21 mouse cellular contexts compared by ENCODE assay signal in genomic region chr9:77684938-77685337, GRCm38 (mm10). TPM values are rescaled to one million over a fixed set of nuclear protein-coding genes. Genes with fewer than 3 reads are reported as not detected.
DNase-seq lines count a peak whose midpoint lies in the region; ATAC-seq and TF ChIP-seq lines count a peak whose summit lies in the region.
"Had no signal": no experiment of that assay in that cellular context is flagged by ENCODE, and none has a peak within 500 bp of the region (broad histone marks: within the 10 kb centered on the region; RNA-seq: fewer than 3 reads in every experiment).

No protein-coding gene starts in this region.

- no peak overlapping the region for H3K9ac ChIP-seq in heart, postnatal 0 days (replicated peaks; ENCODE audit: low read depth, low read length)
- H3K9ac ChIP-seq in midbrain, postnatal 0 days (replicated peaks; ENCODE audit: low read length, poor library complexity, severe bottlenecking) = no peak overlapping the region
- H3K9ac ChIP-seq in midbrain, embryonic 13.5 days (replicated peaks) = no peak overlapping the region
- H3K9ac ChIP-seq: embryonic facial prominence, embryonic 15.5 days; heart, embryonic 13.5 days; hindbrain, embryonic 13.5 days; liver, embryonic 15.5 days; midbrain, embryonic 12.5 days had no signal

- no peaks in the 10 kb centered on the region for H3K36me3 ChIP-seq in heart, postnatal 0 days (replicated peaks; ENCODE audit: control insufficient read depth, insufficient read depth, low read length)
- H3K36me3 ChIP-seq in midbrain, postnatal 0 days (ENCODE audit: insufficient read depth, low read length) = no peaks in the 10 kb centered on the region
- no peaks in the 10 kb centered on the region for H3K36me3 ChIP-seq in midbrain, embryonic 13.5 days
- H3K36me3 ChIP-seq: embryonic facial prominence, embryonic 15.5 days; heart, embryonic 13.5 days; hindbrain, embryonic 13.5 days; liver, embryonic 15.5 days; midbrain, embryonic 12.5 days had no signal

- no peak for TF ChIP-seq EP300 in heart, postnatal 0 days (IDR thresholded peaks at IDR 0.05; ENCODE audit: low read depth)

- intact Hi-C loops in left cerebral cortex, adult 2 months (cut with DNase I) = no loop called here
- intact Hi-C loops in left cerebral cortex, postnatal 4 days (cut with DNase I) = no loop called here

- H3K27me3 ChIP-seq in heart, postnatal 0 days (ENCODE audit: control insufficient read depth, insufficient read depth, low read length) = no peaks in the 10 kb centered on the region
- no peaks in the 10 kb centered on the region for H3K27me3 ChIP-seq in midbrain, postnatal 0 days (ENCODE audit: insufficient read depth, low read length)
- H3K27me3 ChIP-seq in midbrain, embryonic 13.5 days = no peaks in the 10 kb centered on the region
- H3K27me3 ChIP-seq: embryonic facial prominence, embryonic 15.5 days; heart, embryonic 13.5 days; hindbrain, embryonic 13.5 days; liver, embryonic 15.5 days; midbrain, embryonic 12.5 days had no signal

- ATAC-seq in heart, postnatal 0 days (ENCODE audit: insufficient read depth, low read depth) = no peak
- ATAC-seq in midbrain, postnatal 0 days (ENCODE audit: low FRiP score) = no peak
- ATAC-seq in midbrain, embryonic 13.5 days = no peak
- ATAC-seq: forebrain, embryonic 14.5 days had no signal

- H3K4me1 ChIP-seq in heart, postnatal 0 days (ENCODE audit: control insufficient read depth, insufficient read depth) = 0 out of 2 replicates have a peak, but pooled peaks cover 6% of the 10 kb centered on the region
- H3K4me1 ChIP-seq in midbrain, postnatal 0 days (ENCODE audit: insufficient read depth, low read length) = no peaks in the 10 kb centered on the region
- no peaks in the 10 kb centered on the region for H3K4me1 ChIP-seq in midbrain, embryonic 13.5 days (replicated peaks)
- H3K4me1 ChIP-seq: embryonic facial prominence, embryonic 15.5 days; hindbrain, embryonic 13.5 days; liver, embryonic 15.5 days; midbrain, embryonic 12.5 days had no signal

- H3K4me3 ChIP-seq in heart, postnatal 0 days (ENCODE audit: low read depth, low read length) = no peak overlapping the region
- H3K4me3 ChIP-seq in left cerebral cortex, adult 2 months = no peak overlapping the region
- H3K4me3 ChIP-seq in midbrain, postnatal 0 days (ENCODE audit: low read depth, low read length) = no peak overlapping the region
- H3K4me3 ChIP-seq in midbrain, embryonic 13.5 days (replicated peaks) = no peak overlapping the region
- H3K4me3 ChIP-seq: embryonic facial prominence, embryonic 15.5 days; heart, embryonic 13.5 days; hindbrain, embryonic 13.5 days; liver, embryonic 15.5 days; midbrain, embryonic 12.5 days had no signal

- peak; percentile 23 for TF ChIP-seq CTCF in heart, postnatal 0 days (IDR thresholded peaks at IDR 0.05; ENCODE audit: low read depth)
- TF ChIP-seq CTCF in left cerebral cortex, adult 2 months (IDR thresholded peaks at IDR 0.05) = peak; percentile 4
- TF ChIP-seq CTCF in midbrain, postnatal 0 days (IDR thresholded peaks at IDR 0.05) = 0 out of 2 replicates have a peak, but pooled peaks have one; percentile 15

- H3K4me2 ChIP-seq in heart, postnatal 0 days (ENCODE audit: low read depth, low read length) = no peak overlapping the region
- no peak overlapping the region for H3K4me2 ChIP-seq in midbrain, postnatal 0 days (ENCODE audit: low read depth, low read length, poor library complexity, severe bottlenecking)
- H3K4me2 ChIP-seq in midbrain, embryonic 13.5 days (replicated peaks) = no peak overlapping the region
- H3K4me2 ChIP-seq: embryonic facial prominence, embryonic 15.5 days; heart, embryonic 13.5 days; hindbrain, embryonic 13.5 days; liver, embryonic 15.5 days; midbrain, embryonic 12.5 days had no signal

- no peak overlapping the region for H3K27ac ChIP-seq in heart, postnatal 0 days (ENCODE audit: low read depth)
- H3K27ac ChIP-seq in left cerebral cortex, adult 2 months = no peak overlapping the region
- H3K27ac ChIP-seq in midbrain, postnatal 0 days (ENCODE audit: low read depth, low read length) = no peak overlapping the region
- no peak overlapping the region for H3K27ac ChIP-seq in midbrain, embryonic 13.5 days
- H3K27ac ChIP-seq: embryonic facial prominence, embryonic 15.5 days; heart, embryonic 13.5 days; hindbrain, embryonic 13.5 days; liver, embryonic 15.5 days; midbrain, embryonic 12.5 days had no signal

- no peak for DNase-seq in heart, postnatal 0 days (ENCODE audit: low spot score)
- no peak for DNase-seq in heart, adult 8-10 months (ENCODE audit: low spot score)
- DNase-seq in left cerebral cortex, adult 2 months (ENCODE audit: extremely low spot score in 1 of 2, low spot score in 2 of 2) = no peak
- no peak for DNase-seq in left cerebral cortex, postnatal 4 days
- DNase-seq in midbrain, postnatal 0 days (ENCODE audit: low spot score) = no peak
- DNase-seq in ovary, postnatal 10 days (ENCODE audit: low spot score) = no peak
- DNase-seq: adrenal gland, postnatal 25 days; cerebellum, adult 9-11 months; heart, adult 11 months; lung, postnatal 14 days; right cerebral cortex, postnatal 14 days had no signal

- H3K9me3 ChIP-seq in heart, postnatal 0 days (replicated peaks; ENCODE audit: control insufficient read depth, low read length) = no peaks in the 10 kb centered on the region
- no peaks in the 10 kb centered on the region for H3K9me3 ChIP-seq in midbrain, postnatal 0 days (ENCODE audit: low read length)
- H3K9me3 ChIP-seq in midbrain, embryonic 13.5 days = no peaks in the 10 kb centered on the region
- H3K9me3 ChIP-seq: embryonic facial prominence, embryonic 15.5 days; heart, embryonic 13.5 days; hindbrain, embryonic 13.5 days; liver, embryonic 15.5 days; midbrain, embryonic 12.5 days had no signal

- WGBS in heart, postnatal 0 days = 73% methylated on average over 4 of the region's 4 CpGs
- WGBS in midbrain, postnatal 0 days = 85% methylated on average over 4 of the region's 4 CpGs
- WGBS in midbrain, embryonic 13.5 days = 88% methylated on average over 4 of the region's 4 CpGs

RNA-seq across cellular contexts. Expression of gene Klhl31, which starts 48.6 kb away (rescaled TPM):
- 75.3 and 80.7 TPM in 2 replicates for total RNA-seq in heart, postnatal 0 days (2014; rRNA removed; ENCODE audit: low replicate concordance)
- 66.8 TPM in 2 replicates for polyA plus RNA-seq in heart, postnatal 0 days (2015; fragmentation: Nextera tagmentation; extraction: Ambion mirVana)
- 100 to 1,000 TPM; 126 to 143 (median 134) TPM for total RNA-seq in heart, adult 8-10 months (2022)
- under 1 TPM in 1 of 2 experiments, not detected in 1; 0.07 TPM for total RNA-seq in left cerebral cortex, adult 2 months (2021)
- under 1 TPM; 0.18 TPM for total RNA-seq in left cerebral cortex, postnatal 4 days (2021)
- 0.05 TPM in 2 replicates for total RNA-seq in midbrain, postnatal 0 days (2014; rRNA removed)
- polyA plus RNA-seq in midbrain, postnatal 0 days (2015; fragmentation: Nextera tagmentation; extraction: Ambion mirVana) = 0.11 and 0.12 TPM in 2 replicates
- polyA plus RNA-seq in midbrain, embryonic 13.5 days (2015; fragmentation: Nextera tagmentation; extraction: Ambion mirVana) = 0.05 TPM in 1 of 2 replicates, not detected in the other
- total RNA-seq: common myeloid progenitor, adult 5-6 weeks; megakaryocyte, adult 5-6 weeks had no signal
- polyA plus RNA-seq: large intestine, adult 2 months had no signal

Comparison
In these comparisons a context has a peak if more than half of its experiments do, and no peak if none do; other contexts are left out.
1. RNA of gene Klhl31, which starts 48.6 kb away (total RNA-seq): 126 to 143 TPM in heart, adult 8-10 months and 75.3 to 80.7 TPM in heart, postnatal 0 days; 0.18 TPM in left cerebral cortex, postnatal 4 days, 0.07 TPM in left cerebral cortex, adult 2 months and 0.05 TPM in midbrain, postnatal 0 days; every median in the first group is over 10 times any median in the second.
2. Peak in every context shown above with its lines, with median percentiles within 50 percentile points of each other: CTCF ChIP-seq.